Mouse (Mus musculus): ENCODE data around the gene Trim7. TPM values are rescaled to one million over a fixed set of nuclear protein-coding genes. Genes with fewer than 3 reads are reported as not detected.

Trim7 gene
- polyA plus RNA-seq, 1 experiment from 2014 or later = 9.5 TPM

GRCm38 (mm10) chr11:48822768-48823512, 3.0 kb upstream of the Trim7 start:
- in situ Hi-C loops (cut with MboI; ENCODE audit: low pct_unique_long_range_greater_than_20kb) = loop anchor here (25.0 kb wide), 1 partner anchor 864 kb away; no protein-coding TSS in a partner anchor
- no peak for TF ChIP-seq CTCF (IDR thresholded peaks at IDR 0.05)
- ChIA-PET CTCF (interaction anchor here (0.7 to 1.2 kb wide), 3 partner anchors 22 to 40 kb away, joined by 3 read pairs; no protein-coding TSS in a partner anchor), POLR2A (no interaction called here)
- DNase-seq (ENCODE audit: low read depth, low spot score) = no peak
- no peaks in the 10 kb centered on the region for H3K27me3 ChIP-seq
- no peak for ATAC-seq

- POLR2A ChIA-PET = no interaction called here
- TF ChIP-seq CTCF (IDR thresholded peaks at IDR 0.05) = no peak
These were observed 2.4 kb upstream of the Trim7 start for GRCm38 (mm10) chr11:48823536-48823972.

GRCm38 (mm10) chr11:48824311-48824830, 1.6 kb upstream of the Trim7 start:
- DNase-seq (ENCODE audit: low read depth, low spot score) (no peak), ATAC-seq (no peak)
- ChIA-PET CTCF (no interaction called here), POLR2A (interaction anchor here (0.9 kb wide), 1 partner anchor 22 kb away, joined by 3 read pairs; no protein-coding TSS in a partner anchor)
- no peak for TF ChIP-seq CTCF (IDR thresholded peaks at IDR 0.05)
- no peaks in the 10 kb centered on the region for H3K27me3 ChIP-seq
- in situ Hi-C loops (cut with MboI; ENCODE audit: low pct_unique_long_range_greater_than_20kb) = loop anchor here (25.0 kb wide), 1 partner anchor 863 kb away; no protein-coding TSS in a partner anchor

More at GRCm38 (mm10) chr11:48823536-48823972, 2.4 kb upstream of the Trim7 start:
- no peaks in the 10 kb centered on the region for H3K27me3 ChIP-seq
- ATAC-seq (no peak), DNase-seq (ENCODE audit: low read depth, low spot score) (no peak)
- CTCF ChIA-PET = no interaction called here
- in situ Hi-C loops (cut with MboI; ENCODE audit: low pct_unique_long_range_greater_than_20kb) = loop anchor here (25.0 kb wide), 1 partner anchor 864 kb away; no protein-coding TSS in a partner anchor

GRCm38 (mm10) chr11:48826752-48827096, 784 bp downstream of the Trim7 start:
- ATAC-seq (peak; percentile 42), DNase-seq (ENCODE audit: low read depth, low spot score) (no peak)
- no peaks in the 10 kb centered on the region for H3K27me3 ChIP-seq
- ChIA-PET CTCF (no interaction called here), POLR2A (no interaction called here)
- TF ChIP-seq CTCF (IDR thresholded peaks at IDR 0.05) = no peak
- in situ Hi-C loops (cut with MboI; ENCODE audit: low pct_unique_long_range_greater_than_20kb) = loop anchor here (25.0 kb wide), 1 partner anchor 1561 kb away; the partner anchor contains the start of gene Hnrnph1

GRCm38 (mm10) chr11:48827926-48828325, 2.0 kb downstream of the Trim7 start:
- H3K27me3 ChIP-seq = no peaks in the 10 kb centered on the region
- DNase-seq (ENCODE audit: low read depth, low spot score) = no peak
- in situ Hi-C loops (cut with MboI; ENCODE audit: low pct_unique_long_range_greater_than_20kb) = loop anchor here (25.0 kb wide), 1 partner anchor 1559 kb away; the partner anchor contains the start of gene Hnrnph1
- POLR2A ChIA-PET = no interaction called here
- no peak for ATAC-seq
- no peak for TF ChIP-seq CTCF (IDR thresholded peaks at IDR 0.05)
- CTCF ChIA-PET = no interaction called here

- no peaks in the 10 kb centered on the region for H3K27me3 ChIP-seq
- in situ Hi-C loops (cut with MboI; ENCODE audit: low pct_unique_long_range_greater_than_20kb) = loop anchor here (25.0 kb wide), 1 partner anchor 1557 kb away; the partner anchor contains the start of gene Hnrnph1
- DNase-seq (ENCODE audit: low read depth, low spot score) (no peak), ATAC-seq (no peak)
- CTCF ChIA-PET = no interaction called here
- TF ChIP-seq CTCF (IDR thresholded peaks at IDR 0.05) = no peak
- POLR2A ChIA-PET = no interaction called here
These were observed 4.3 kb downstream of the Trim7 start for GRCm38 (mm10) chr11:48830279-48830678.

GRCm38 (mm10) chr11:48831273-48831672, 5.3 kb downstream of the Trim7 start:
- ATAC-seq (no peak), DNase-seq (ENCODE audit: low read depth, low spot score) (no peak)

GRCm38 (mm10) chr11:48833078-48833730, 7.3 kb downstream of the Trim7 start:
- no peaks in the 10 kb centered on the region for H3K27me3 ChIP-seq
- in situ Hi-C loops (cut with MboI; ENCODE audit: low pct_unique_long_range_greater_than_20kb) = loop anchor here (25.0 kb wide), 1 partner anchor 1554 kb away; the partner anchor contains the start of gene Hnrnph1
- ChIA-PET CTCF (interaction anchor here (1.1 kb wide), 1 partner anchor 32 kb away, joined by 3 read pairs; no protein-coding TSS in a partner anchor), POLR2A (no interaction called here)
- TF ChIP-seq CTCF (IDR thresholded peaks at IDR 0.05) = no peak
- no peak for DNase-seq (ENCODE audit: low read depth, low spot score)
- no peak for ATAC-seq

More at GRCm38 (mm10) chr11:48831273-48831672, 5.3 kb downstream of the Trim7 start:
- in situ Hi-C loops (cut with MboI; ENCODE audit: low pct_unique_long_range_greater_than_20kb) = loop anchor here (25.0 kb wide), 1 partner anchor 1556 kb away; the partner anchor contains the start of gene Hnrnph1
- ChIA-PET POLR2A (no interaction called here), CTCF (interaction anchor here (1.0 kb wide), 1 partner anchor 11 kb away, joined by 4 read pairs; no protein-coding TSS in a partner anchor)
- H3K27me3 ChIP-seq = no peaks in the 10 kb centered on the region
- no peak for TF ChIP-seq CTCF (IDR thresholded peaks at IDR 0.05)

GRCm38 (mm10) chr11:48833731-48834639, 8.0 kb downstream of the Trim7 start:
- ATAC-seq = peak; percentile 48
- POLR2A ChIA-PET = no interaction called here
- no peaks in the 10 kb centered on the region for H3K27me3 ChIP-seq
- CTCF ChIA-PET = interaction anchor here (1.1 kb wide), 1 partner anchor 33 kb away, joined by 3 read pairs; no protein-coding TSS in a partner anchor
- in situ Hi-C loops (cut with MboI; ENCODE audit: low pct_unique_long_range_greater_than_20kb) = loop anchor here (25.0 kb wide), 1 partner anchor 1553 kb away; the partner anchor contains the start of gene Hnrnph1
- no peak for TF ChIP-seq CTCF (IDR thresholded peaks at IDR 0.05)
- DNase-seq (ENCODE audit: low read depth, low spot score) = no peak
